Mouse (Mus musculus) liver, postnatal 0 days (tissue): Measurements from ENCODE around the gene Mchr1.

Source experiments
- CTCF ChIP-seq: sonication (generic); IDR thresholded peaks from 2 replicates; pipeline ENCODE4 v1.5.1; 2016; ENCODE audit warnings: antibody characterized with exemption, low read depth
- EP300 ChIP-seq: IDR thresholded peaks from 2 replicates; pipeline ENCODE4 v1.6.1; 2016; ENCODE audit warnings: antibody characterized with exemption, low read depth, mild to moderate bottlenecking

DNA sequence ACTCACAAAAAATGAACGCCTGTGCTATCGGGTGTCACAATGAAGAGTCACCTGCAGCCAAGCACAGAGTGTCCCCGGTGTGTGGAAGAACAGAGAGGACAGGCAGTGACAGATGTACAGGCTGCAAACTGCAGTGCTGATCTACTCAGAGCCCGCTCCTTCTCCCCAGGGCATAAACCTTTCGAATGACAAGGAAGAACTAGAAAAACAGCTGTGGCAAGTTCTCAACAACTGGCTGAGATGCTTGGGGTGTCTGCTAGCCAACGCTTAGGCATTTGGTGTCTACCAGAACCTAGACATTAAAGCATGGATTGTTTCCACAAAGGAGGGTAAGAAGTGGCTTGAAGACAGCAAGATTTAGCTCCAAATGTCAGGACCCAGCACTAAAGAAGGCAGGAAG is 9.6 kb upstream of the Mchr1 start:
- TF ChIP-seq EP300 (no peak), CTCF (no peak)
